In genomic region chr3:157763487-157764199, GRCm38 (mm10) we compare ENCODE assay signal across 18 mouse cellular contexts.
DNase-seq lines count a peak whose midpoint lies in the region; ATAC-seq and TF ChIP-seq lines count a peak whose summit lies in the region.
"Had no signal": no experiment of that assay in that cellular context is flagged by ENCODE, and none has a peak within 500 bp of the region (broad histone marks: within the 10 kb centered on the region; RNA-seq: fewer than 3 reads in every experiment).

No protein-coding gene starts in this region.

- no peak for ATAC-seq in embryonic facial prominence, embryonic 13.5 days (ENCODE audit: insufficient number of reproducible peaks, insufficient read depth, low FRiP score, low TSS enrichment, low read depth)
- ATAC-seq in intestine, embryonic 15.5 days: peak; percentile 25; the same call in 1 of the 2 replicates
- ATAC-seq in intestine, postnatal 0 days: no peak
- ATAC-seq: forebrain, embryonic 14.5 days; hindbrain, postnatal 0 days; Patski had no signal

- peaks cover 5% of the 10 kb centered on the region; the same call in 1 of the 2 replicates for H3K4me1 ChIP-seq in embryonic facial prominence, embryonic 13.5 days
- H3K4me1 ChIP-seq in embryonic facial prominence, embryonic 10.5 days: peaks cover 6% of the 10 kb centered on the region; the same call in 1 of the 2 replicates
- H3K4me1 ChIP-seq in intestine, embryonic 15.5 days (replicated peaks): 0 out of 2 replicates have a peak, but pooled peaks cover 2% of the 10 kb centered on the region
- no peaks in the 10 kb centered on the region for H3K4me1 ChIP-seq in intestine, postnatal 0 days (replicated peaks; ENCODE audit: control insufficient read depth, insufficient read depth, low read length)
- H3K4me1 ChIP-seq: limb, embryonic 15.5 days had no signal

- H3K27me3 ChIP-seq in embryonic facial prominence, embryonic 13.5 days: no peaks in the 10 kb centered on the region
- H3K27me3 ChIP-seq in embryonic facial prominence, embryonic 10.5 days (replicated peaks; ENCODE audit: low read depth, poor library complexity, severe bottlenecking): no peaks in the 10 kb centered on the region
- no peaks in the 10 kb centered on the region for H3K27me3 ChIP-seq in intestine, embryonic 15.5 days (replicated peaks)
- H3K27me3 ChIP-seq in intestine, postnatal 0 days (replicated peaks; ENCODE audit: control insufficient read depth, insufficient read depth, low read length): no peaks in the 10 kb centered on the region
- H3K27me3 ChIP-seq: limb, embryonic 15.5 days; Patski had no signal

- no peak for DNase-seq in embryonic facial prominence, embryonic 10.5 days (ENCODE audit: low spot score)
- DNase-seq in retina, postnatal 1 day: peak; percentile 22
- DNase-seq in retina, embryonic 14.5 days (ENCODE audit: low spot score): no peak
- DNase-seq in T-cell, adult 2 months (ENCODE audit: low spot score): no peak
- no peak for DNase-seq in kidney, postnatal 4 days
- DNase-seq: cerebellum, adult 18-20 months; kidney, adult 9 months; lung, postnatal 14 days; thymus, postnatal 36 days had no signal

- TF ChIP-seq CTCF in intestine, postnatal 0 days (IDR thresholded peaks at IDR 0.05; ENCODE audit: low read depth): no peak

- no peak overlapping the region for H3K4me3 ChIP-seq in embryonic facial prominence, embryonic 13.5 days
- no peak overlapping the region for H3K4me3 ChIP-seq in embryonic facial prominence, embryonic 10.5 days
- no peak overlapping the region for H3K4me3 ChIP-seq in intestine, embryonic 15.5 days (replicated peaks)
- H3K4me3 ChIP-seq in intestine, postnatal 0 days (ENCODE audit: low read depth, low read length): no peak overlapping the region
- H3K4me3 ChIP-seq: layer of hippocampus, adult 2 months; limb, embryonic 15.5 days had no signal

- no peaks in the 10 kb centered on the region for H3K36me3 ChIP-seq in embryonic facial prominence, embryonic 13.5 days
- no peaks in the 10 kb centered on the region for H3K36me3 ChIP-seq in embryonic facial prominence, embryonic 10.5 days (replicated peaks)
- no peaks in the 10 kb centered on the region for H3K36me3 ChIP-seq in intestine, embryonic 15.5 days
- H3K36me3 ChIP-seq in intestine, postnatal 0 days (ENCODE audit: control insufficient read depth, insufficient read depth): no peaks in the 10 kb centered on the region
- H3K36me3 ChIP-seq: limb, embryonic 15.5 days had no signal

- no peak overlapping the region for H3K9ac ChIP-seq in embryonic facial prominence, embryonic 13.5 days
- H3K9ac ChIP-seq in intestine, embryonic 15.5 days: no peak overlapping the region
- no peak overlapping the region for H3K9ac ChIP-seq in intestine, postnatal 0 days (ENCODE audit: low read depth, low read length)
- H3K9ac ChIP-seq: limb, embryonic 15.5 days had no signal

- 22% methylated on average over 6 of the region's 6 CpGs for WGBS in embryonic facial prominence, embryonic 13.5 days
- 46% methylated on average over 6 of the region's 6 CpGs for WGBS in embryonic facial prominence, embryonic 10.5 days
- WGBS in intestine, embryonic 15.5 days: 22% methylated on average over 6 of the region's 6 CpGs
- WGBS in intestine, postnatal 0 days: 31% methylated on average over 6 of the region's 6 CpGs

- peak overlapping the region; percentile 44; the same call in 1 of the 2 replicates for H3K27ac ChIP-seq in embryonic facial prominence, embryonic 13.5 days
- H3K27ac ChIP-seq in embryonic facial prominence, embryonic 10.5 days (replicated peaks): no peak overlapping the region
- H3K27ac ChIP-seq in intestine, embryonic 15.5 days: no peak overlapping the region
- no peak overlapping the region for H3K27ac ChIP-seq in intestine, postnatal 0 days (ENCODE audit: low read depth, low read length)
- H3K27ac ChIP-seq: hindbrain, postnatal 0 days; layer of hippocampus, adult 2 months; limb, embryonic 15.5 days had no signal

- H3K4me2 ChIP-seq in embryonic facial prominence, embryonic 13.5 days: no peak overlapping the region
- no peak overlapping the region for H3K4me2 ChIP-seq in intestine, embryonic 15.5 days (replicated peaks)
- no peak overlapping the region for H3K4me2 ChIP-seq in intestine, postnatal 0 days (replicated peaks; ENCODE audit: low read depth)
- H3K4me2 ChIP-seq: limb, embryonic 15.5 days; midbrain, embryonic 11.5 days had no signal

- H3K9me3 ChIP-seq in embryonic facial prominence, embryonic 13.5 days: no peaks in the 10 kb centered on the region
- H3K9me3 ChIP-seq in embryonic facial prominence, embryonic 10.5 days: no peaks in the 10 kb centered on the region
- no peaks in the 10 kb centered on the region for H3K9me3 ChIP-seq in intestine, embryonic 15.5 days
- H3K9me3 ChIP-seq in intestine, postnatal 0 days (ENCODE audit: control insufficient read depth): no peaks in the 10 kb centered on the region
- H3K9me3 ChIP-seq: limb, embryonic 15.5 days had no signal
